Mouse (Mus musculus): ENCODE data around the gene Fam198b.

- no peak for TF ChIP-seq CTCF (IDR thresholded peaks at IDR 0.05; ENCODE audit: borderline replicate concordance, control insufficient read depth, extremely low read depth, insufficient read depth, low read length, poor library complexity)
- no peak for TF ChIP-seq POLR2A (IDR thresholded peaks at IDR 0.05; ENCODE audit: control insufficient read depth, extremely low read depth, insufficient read depth, low read length, poor library complexity)
These were observed 3.0 kb downstream of the Fam198b start for GRCm38 (mm10) chr3:79887161-79887855.

Measured in thymus, adult 2 months (tissue).